Mouse (Mus musculus) retina, adult 2 months (tissue): Measurements from ENCODE around the gene Edn3.

Source experiments
- DNase-seq: peaks from one replicate; pipeline ENCODE4 v3.0.0-alpha.2; 2012; ENCODE audit warnings: low read depth, low spot score

The Edn3 gene

GRCm38 (mm10) chr2:174760479-174761121 lies at the start of gene Edn3:
Gene Edn3, plus strand, starts transcription at chr2:174760619.
- no peak for DNase-seq

- no peak for DNase-seq
Measured at GRCm38 (mm10) chr2:174712043-174712442, 48.4 kb upstream of the Edn3 start.

- no peak for DNase-seq
Measured at GRCm38 (mm10) chr2:174715938-174716337, 44.5 kb upstream of the Edn3 start.

GRCm38 (mm10) chr2:174717857-174718256 lies 42.6 kb upstream of the Edn3 start:
- DNase-seq: no peak

GRCm38 (mm10) chr2:174727114-174727823 lies 33.1 kb upstream of the Edn3 start:
- no peak for DNase-seq

- no peak for DNase-seq
Measured at GRCm38 (mm10) chr2:174731939-174732338, 28.5 kb upstream of the Edn3 start.

- no peak for DNase-seq
Measured at GRCm38 (mm10) chr2:174735270-174735669, 25.1 kb upstream of the Edn3 start.

- DNase-seq: no peak
Measured at GRCm38 (mm10) chr2:174747182-174747581, 13.2 kb upstream of the Edn3 start.

- DNase-seq: no peak
Measured at GRCm38 (mm10) chr2:174748381-174748780, 12.0 kb upstream of the Edn3 start.

GRCm38 (mm10) chr2:174753197-174753596 lies 7.2 kb upstream of the Edn3 start:
- DNase-seq: no peak

GRCm38 (mm10) chr2:174754231-174754630 lies 6.2 kb upstream of the Edn3 start:
- no peak for DNase-seq

- DNase-seq: no peak
Measured at GRCm38 (mm10) chr2:174759189-174759588, 1.2 kb upstream of the Edn3 start.

- DNase-seq: no peak
Measured at GRCm38 (mm10) chr2:174761452-174762101, 1.2 kb downstream of the Edn3 start.

GRCm38 (mm10) chr2:174762310-174762709 lies 1.9 kb downstream of the Edn3 start:
- DNase-seq: no peak

GRCm38 (mm10) chr2:174768891-174769528 lies 8.6 kb downstream of the Edn3 start:
- no peak for DNase-seq

GRCm38 (mm10) chr2:174774177-174775111 lies 14.0 kb downstream of the Edn3 start:
- no peak for DNase-seq

- no peak for DNase-seq
Measured at GRCm38 (mm10) chr2:174782016-174782415, 21.6 kb downstream of the Edn3 start.

- no peak for DNase-seq
Measured at GRCm38 (mm10) chr2:174782880-174783279, 22.5 kb downstream of the Edn3 start.

GRCm38 (mm10) chr2:174788830-174789229 lies 28.4 kb downstream of the Edn3 start:
- DNase-seq: no peak

GRCm38 (mm10) chr2:174792436-174793125 lies 32.2 kb downstream of the Edn3 start:
- DNase-seq: no peak

- DNase-seq: no peak
Measured at GRCm38 (mm10) chr2:174793181-174793580, 32.8 kb downstream of the Edn3 start.
